In genomic region chr4:32343256-32344165, GRCm38 (mm10) we compare ENCODE assay signal across 9 mouse cellular contexts.
DNase-seq lines count a peak whose midpoint lies in the region.
"Had no signal": no experiment of that assay in that cellular context is flagged by ENCODE, and none has a peak within 500 bp of the region (broad histone marks: within the 10 kb centered on the region; RNA-seq: fewer than 3 reads in every experiment).

No protein-coding gene starts in this region.

- 0 out of 2 replicates have a peak overlapping the region, but pooled peaks have one; percentile 52 for H3K27ac ChIP-seq in embryonic facial prominence, embryonic 10.5 days (replicated peaks)
- H3K27ac ChIP-seq: neural tube, embryonic 12.5 days had no signal

- peaks cover 35% of the 10 kb centered on the region for H3K4me1 ChIP-seq in embryonic facial prominence, embryonic 10.5 days

- peak; percentile 16 for DNase-seq in kidney, postnatal 10 days
- no peak for DNase-seq in kidney, postnatal 14 days
- no peak for DNase-seq in embryonic facial prominence, embryonic 10.5 days (ENCODE audit: low spot score)
- peak; percentile 68 for DNase-seq in lung, postnatal 25 days (ENCODE audit: low spot score)
- peak; percentile 59 for DNase-seq in splenic B cell, adult 2 months (ENCODE audit: low read depth, low spot score)
- no peak for DNase-seq in layer of hippocampus, postnatal 25 days (ENCODE audit: extremely low spot score in 1 of 2, low spot score in 1 of 2)
- DNase-seq in urinary bladder, postnatal 4 days (ENCODE audit: low spot score in 2 of 2) = no peak
- DNase-seq in cerebellum, postnatal 10 days = no peak

- no peak overlapping the region for H3K4me3 ChIP-seq in embryonic facial prominence, embryonic 10.5 days
- H3K4me3 ChIP-seq: neural tube, embryonic 12.5 days had no signal

- 55% methylated on average over 14 of the region's 14 CpGs for WGBS in embryonic facial prominence, embryonic 10.5 days

- 0 out of 2 replicates have a peak, but pooled peaks cover 11% of the 10 kb centered on the region for H3K36me3 ChIP-seq in embryonic facial prominence, embryonic 10.5 days (replicated peaks)
- no peaks in the 10 kb centered on the region; the same call in 1 of the 2 replicates for H3K36me3 ChIP-seq in splenic B cell, adult 2 months (ENCODE audit: control insufficient read depth, insufficient read depth, low read length, poor library complexity, severe bottlenecking)
- H3K36me3 ChIP-seq: neural tube, embryonic 12.5 days had no signal

- H3K27me3 ChIP-seq in embryonic facial prominence, embryonic 10.5 days (replicated peaks; ENCODE audit: low read depth, poor library complexity, severe bottlenecking) = no peaks in the 10 kb centered on the region
- no peaks in the 10 kb centered on the region for H3K27me3 ChIP-seq in splenic B cell, adult 2 months (ENCODE audit: control insufficient read depth, insufficient read depth, low read length, poor library complexity, severe bottlenecking)
- H3K27me3 ChIP-seq: neural tube, embryonic 12.5 days had no signal

- no peaks in the 10 kb centered on the region for H3K9me3 ChIP-seq in embryonic facial prominence, embryonic 10.5 days
- H3K9me3 ChIP-seq: neural tube, embryonic 12.5 days had no signal

Comparison
In these comparisons a context has a peak if more than half of its experiments do, and no peak if none do; other contexts are left out.
1. DNase-seq: peak in kidney, postnatal 10 days (single experiment), lung, postnatal 25 days (single experiment) and splenic B cell, adult 2 months (single experiment); none in kidney, postnatal 14 days (single experiment), embryonic facial prominence, embryonic 10.5 days (single experiment), layer of hippocampus, postnatal 25 days (0 of 2), urinary bladder, postnatal 4 days (0 of 2) and cerebellum, postnatal 10 days (0 of 2).